Mouse (Mus musculus): ENCODE measurements around the gene Lhfpl3.

Lhfpl3 gene

DNA sequence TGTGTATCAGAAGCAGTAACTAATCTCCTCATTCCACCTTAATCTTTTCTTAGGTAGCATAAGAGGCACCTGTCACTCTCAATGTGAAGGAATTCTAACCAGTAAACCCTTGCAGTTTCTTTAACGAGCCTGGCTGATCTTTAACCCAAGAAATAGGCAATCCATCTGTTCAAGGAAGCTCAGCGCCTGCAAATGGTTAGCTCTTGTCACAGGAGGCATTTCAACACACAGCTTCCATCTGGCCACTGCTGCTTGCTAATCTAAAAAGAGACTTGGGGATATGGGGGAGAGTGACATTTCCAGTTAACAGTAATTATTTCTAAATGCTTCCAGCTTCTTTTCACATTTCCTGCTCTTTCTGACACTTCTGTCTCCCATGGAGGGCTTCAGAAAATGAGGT lies 182.9 kb downstream of the Lhfpl3 start:
- DNase-seq, result no peak

DNA sequence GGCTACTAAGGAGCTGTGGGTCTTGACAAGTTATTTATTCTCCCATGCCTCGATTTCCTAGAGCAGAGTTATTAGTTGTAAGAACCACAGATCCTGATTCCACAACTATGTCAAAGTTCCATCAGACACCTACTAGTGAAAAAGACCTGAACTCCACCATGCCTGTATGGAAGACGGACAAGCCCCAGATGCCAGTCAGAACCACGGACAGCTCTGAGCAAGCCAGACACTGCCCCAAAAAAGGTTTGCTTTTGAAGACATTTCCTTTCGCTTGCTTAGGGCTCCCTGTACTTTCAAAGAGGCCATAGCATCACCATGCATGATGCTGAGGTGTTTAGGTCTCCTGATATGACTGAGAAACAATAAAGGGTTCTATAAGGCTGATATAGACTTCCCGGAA lies 197.4 kb downstream of the Lhfpl3 start:
- DNase-seq, result no peak

DNA sequence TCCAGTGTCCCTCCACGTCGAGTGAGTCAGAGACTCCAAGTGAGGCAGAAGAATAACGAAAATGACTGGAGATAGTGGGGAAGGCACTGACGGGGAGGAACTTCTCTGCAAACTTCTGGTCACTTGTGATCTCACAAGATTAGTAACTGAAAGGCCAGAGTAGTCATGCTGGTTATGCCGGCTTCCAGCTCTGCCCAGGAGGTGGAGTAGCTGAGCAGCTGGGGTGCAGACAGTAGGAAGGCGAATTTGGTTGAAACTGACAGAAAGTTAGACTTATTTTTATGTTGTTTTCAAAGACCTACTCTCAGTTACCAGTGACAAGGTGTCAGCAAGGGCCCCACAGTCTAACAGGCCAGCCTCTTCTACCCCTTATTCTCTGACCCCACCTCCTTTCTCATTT lies 217.4 kb downstream of the Lhfpl3 start:
- no peak for DNase-seq

DNA sequence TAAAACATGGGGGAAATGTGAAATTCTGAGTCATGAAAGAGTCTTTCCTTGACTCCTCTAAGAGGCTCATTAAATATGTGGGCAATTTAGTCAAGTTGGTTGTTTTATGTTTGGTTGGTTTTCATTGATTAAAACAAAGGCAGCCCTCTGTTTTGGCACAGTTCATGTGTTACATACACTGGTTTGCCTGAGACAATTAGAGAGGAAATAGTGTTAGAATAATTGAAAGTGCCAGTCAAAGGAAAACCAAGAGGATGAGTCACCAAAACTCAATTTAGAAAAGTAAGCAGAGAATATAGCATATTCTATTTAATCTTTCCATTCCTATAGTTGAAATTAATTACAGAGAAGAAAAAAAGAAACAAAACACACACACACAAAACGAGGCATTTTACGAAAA lies 240.9 kb downstream of the Lhfpl3 start:
- DNase-seq, result no peak

DNA sequence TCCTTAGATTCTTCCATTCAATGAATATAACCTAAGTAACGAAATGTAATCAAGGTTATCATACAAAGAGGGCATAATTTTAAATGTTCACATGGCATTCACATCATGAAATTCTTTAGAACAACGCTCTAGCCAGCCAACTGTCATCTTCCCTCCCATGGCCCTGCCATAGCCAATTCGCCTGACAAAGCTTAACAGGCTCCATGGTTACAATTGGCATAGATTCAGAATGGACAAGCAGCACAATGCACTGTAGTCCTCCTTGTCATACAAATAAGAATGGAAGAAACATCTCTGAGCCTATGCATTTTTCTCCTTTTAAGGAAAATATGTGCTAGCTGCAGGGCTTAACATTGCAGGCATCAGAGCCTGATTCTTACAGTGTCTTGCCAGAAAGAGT lies 254.0 kb downstream of the Lhfpl3 start:
- no peak for DNase-seq

DNA sequence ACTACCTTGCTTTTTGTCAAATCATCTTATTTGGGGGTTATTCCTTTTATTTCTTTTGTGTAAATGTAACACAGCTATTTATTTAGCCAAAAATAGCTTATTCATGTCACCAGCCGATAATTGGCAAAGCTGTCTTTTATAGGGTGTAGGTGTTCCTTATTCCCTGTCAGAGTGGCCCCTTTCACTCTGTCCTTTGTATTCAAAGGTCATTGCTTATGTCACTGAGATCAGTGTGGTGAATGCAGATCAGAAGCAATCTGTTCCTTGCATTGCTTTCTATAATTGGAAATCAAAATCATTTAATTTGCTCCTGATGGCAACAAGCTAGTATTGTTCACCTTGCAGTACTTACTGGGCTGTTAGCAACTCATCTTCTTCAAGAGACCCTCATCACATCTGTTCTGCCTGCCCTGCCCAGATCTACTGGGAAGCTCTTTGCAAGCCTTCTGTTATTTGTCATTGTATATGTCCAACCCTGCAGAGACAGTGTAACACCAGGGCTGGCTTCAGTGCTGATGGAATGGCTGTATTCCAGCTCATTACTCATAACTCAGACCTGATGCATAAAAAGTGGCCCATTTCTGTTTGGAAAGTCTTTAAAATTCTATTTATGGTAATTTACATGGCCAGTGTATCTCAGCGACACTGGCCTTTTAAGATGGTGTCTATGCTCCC lies 257.4 kb downstream of the Lhfpl3 start:
- DNase-seq, result no peak

DNA sequence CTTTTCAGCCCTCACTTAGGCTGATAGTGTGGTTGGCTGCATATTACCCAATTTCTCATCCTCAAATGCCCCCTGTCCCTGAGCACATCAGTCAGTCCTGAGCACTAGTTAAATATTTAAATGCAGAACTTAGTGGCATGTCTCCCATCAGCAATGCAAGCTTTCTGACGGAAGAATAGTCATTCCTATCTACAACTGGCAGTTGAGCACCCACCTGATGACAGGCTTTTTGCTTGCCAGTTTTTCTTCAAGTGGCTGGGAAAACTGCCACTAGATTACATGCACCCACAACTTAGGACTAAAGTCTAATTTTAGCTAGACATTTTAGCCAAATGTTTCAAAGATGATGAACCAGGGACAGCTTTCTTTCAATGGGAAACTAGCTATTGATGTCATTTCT lies 260.3 kb downstream of the Lhfpl3 start:
- DNase-seq, result no peak

DNA sequence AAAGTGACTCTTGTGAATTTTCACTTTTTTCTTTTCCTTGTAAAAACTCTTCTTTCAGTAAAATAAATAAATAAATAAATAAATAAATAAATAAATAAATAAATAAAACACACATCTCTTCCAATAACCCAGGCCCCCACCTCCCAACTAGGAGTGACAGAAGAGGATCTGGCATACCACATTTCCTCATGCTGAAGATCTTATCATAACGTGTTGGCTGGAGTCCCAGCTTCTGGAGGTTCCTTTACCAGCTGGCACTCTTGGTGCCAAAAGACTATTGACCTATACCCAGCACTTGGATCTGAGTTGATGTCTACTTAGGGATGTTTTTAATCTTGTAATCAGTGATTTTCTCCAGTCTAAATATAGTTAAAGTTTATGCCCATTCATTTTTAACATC lies 264.6 kb downstream of the Lhfpl3 start:
- no peak for DNase-seq

DNA sequence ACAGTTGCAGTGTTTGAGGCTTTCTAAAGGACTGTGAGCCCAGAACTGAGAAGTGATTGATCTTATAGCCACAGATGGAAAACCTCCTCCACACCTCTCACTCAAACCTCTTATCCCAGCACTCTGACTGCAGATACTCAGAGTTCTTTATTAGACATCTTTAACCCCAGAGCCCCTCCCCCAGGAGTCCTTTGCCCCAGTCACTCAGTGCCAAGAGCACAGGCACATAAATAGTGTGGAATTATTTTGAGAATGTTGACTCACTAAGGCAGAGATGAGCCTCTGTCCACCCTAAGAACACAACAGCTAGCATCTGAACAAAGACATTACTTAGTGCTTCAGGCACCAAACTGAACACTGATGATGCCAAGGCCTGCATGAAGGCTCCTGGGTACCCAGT lies 268.1 kb downstream of the Lhfpl3 start:
- DNase-seq, result no peak

DNA sequence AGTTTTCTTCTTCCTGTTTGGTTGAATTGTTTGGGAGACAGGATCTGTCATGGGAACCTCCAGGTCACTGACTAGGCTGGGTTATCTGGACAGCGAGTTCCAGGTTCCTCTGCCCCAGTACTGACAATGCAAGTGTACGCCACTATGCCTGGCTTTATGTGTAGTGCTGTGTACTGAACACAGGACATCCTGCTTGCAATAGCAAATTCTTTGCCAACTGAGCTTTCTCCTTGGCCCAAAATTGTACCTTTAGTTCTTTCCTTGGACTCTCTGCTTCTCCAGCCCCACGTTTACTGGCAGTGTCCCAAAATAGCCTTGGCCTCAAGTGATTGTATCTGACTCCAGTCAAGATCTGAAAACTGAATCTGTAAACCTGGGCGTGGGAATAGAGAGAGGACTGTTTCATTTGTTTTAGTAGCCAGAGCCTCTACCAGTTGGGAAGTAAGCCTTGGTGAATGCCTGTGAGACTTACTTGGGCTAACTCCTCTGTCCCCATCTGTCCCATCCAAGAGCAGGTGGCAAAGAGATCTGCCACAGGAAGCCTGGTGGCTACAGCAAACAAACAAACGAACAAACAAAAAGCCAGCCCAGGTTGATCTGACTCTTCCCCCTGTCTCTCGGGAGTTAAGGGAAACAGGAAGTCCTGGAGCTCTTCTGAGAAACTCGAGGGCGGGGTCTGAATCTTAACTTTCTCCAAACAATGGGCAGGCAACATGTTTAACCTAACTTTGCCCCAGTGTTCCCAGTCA lies 269.9 kb downstream of the Lhfpl3 start:
- DNase-seq, result no peak

DNA sequence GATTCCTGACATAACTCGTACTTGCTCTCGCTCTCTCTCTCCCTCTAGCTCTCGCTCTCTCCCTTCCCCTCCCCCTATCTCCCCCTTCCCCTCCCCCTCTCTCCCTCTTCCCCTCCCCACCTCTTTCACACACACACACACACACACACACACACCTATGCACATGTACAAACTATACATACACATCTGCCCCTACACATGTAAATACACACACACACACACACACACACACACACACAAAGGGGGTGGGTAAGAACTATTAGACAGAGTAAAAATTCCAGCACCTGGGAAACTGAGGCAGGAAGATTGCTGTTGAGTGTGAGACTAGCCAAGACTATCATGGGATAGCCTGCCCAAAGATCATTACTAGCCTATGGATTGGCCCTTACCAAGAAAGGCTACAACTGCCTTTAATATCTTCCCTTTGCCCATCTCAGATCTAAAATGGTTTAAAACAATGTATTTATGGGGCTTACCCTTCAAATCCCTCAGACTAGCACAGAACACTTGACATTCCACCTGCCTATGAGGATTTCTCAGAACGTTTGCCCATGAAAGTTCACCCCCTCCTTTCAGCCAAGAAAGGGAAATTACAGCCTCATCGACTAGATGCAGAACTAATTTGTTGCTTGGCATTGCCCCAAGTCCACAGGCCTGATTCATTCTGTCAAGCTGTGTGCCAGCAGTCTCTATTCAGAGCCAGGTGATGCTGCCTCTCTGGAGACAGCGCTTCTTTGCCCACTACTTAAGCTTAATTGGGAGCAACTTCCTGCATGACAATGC lies 289.3 kb downstream of the Lhfpl3 start:
- DNase-seq, result no peak

DNA sequence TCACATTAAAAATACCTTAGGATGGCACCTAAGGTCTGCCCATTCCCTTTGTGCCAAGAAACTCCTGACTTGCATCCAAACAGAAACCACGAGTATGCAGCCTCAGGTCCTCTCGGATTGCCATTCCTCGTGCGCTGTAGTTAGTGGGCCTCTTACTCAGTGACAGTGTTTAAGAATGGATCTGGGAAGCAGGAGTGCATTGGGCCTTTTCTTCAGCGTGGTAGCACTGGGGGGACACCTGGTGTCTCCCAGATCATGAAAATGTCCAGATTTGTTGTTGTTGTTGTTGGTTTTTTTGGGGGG lies 289.8 kb downstream of the Lhfpl3 start:
- no peak for DNase-seq

DNA sequence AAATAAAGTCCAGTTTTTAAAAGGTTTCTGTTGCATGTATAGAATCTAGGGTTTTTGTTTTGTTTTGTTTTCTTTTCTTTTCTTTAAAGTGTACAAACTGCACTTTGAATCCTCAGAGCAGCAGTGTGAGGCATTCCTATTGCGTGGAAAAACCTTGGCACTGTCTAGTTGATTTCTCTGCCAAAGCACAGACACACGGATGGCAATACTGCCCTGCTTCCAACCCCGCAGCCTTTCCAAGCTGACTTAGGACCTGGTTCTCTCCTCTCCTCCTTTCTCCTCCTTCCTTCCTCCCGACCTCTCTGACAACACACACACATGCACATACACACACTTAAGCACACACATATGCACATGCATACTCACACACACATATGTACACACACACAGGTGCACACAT lies 294.6 kb downstream of the Lhfpl3 start:
- no peak for DNase-seq

DNA sequence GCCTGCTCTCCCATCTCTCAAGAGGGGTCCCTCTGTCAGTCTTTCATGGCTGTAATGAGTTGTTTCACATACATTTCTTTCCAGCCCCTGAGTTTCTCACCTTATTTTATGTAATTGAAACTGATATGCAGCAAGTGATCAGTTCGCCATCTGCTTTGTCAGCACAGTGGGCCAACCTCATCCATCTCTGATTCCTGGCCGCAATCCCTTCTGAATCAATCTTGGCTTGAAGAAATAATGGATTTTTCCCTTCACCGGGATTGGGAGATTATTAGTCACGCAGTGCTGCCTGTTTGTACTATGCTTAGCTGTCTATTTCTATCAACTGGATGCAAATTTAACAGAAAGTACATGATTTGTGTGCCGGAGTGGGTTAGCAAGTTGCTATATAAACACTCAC lies 297.0 kb downstream of the Lhfpl3 start:
- no peak for DNase-seq

DNA sequence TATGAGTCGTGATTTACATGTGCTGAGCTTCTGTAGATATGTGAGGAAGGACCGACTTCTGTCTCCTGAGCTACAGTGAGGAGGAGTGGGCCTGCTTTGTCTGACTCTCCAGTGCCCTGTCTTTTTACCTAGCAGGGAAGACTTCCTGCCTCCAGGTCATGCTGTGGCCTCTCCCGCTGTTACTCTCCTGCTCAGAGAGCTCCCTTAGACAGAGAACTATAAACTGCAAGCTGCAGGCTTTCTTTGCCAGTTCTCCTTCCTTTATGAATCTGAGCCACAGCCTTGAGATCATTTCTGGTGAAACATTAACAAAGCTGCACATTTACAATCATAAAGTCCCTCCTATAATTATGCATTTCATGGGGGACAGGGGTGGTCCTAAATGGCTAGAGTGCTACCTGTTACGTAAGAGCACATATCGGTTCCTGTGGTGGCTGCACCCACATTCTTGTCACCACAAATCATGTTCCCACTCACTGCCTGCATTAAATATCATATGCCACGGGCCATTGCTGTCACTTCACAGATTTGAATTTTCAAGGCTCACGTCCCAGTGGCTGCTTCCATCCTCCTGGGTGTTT lies 303.3 kb downstream of the Lhfpl3 start:
- no peak for DNase-seq

DNA sequence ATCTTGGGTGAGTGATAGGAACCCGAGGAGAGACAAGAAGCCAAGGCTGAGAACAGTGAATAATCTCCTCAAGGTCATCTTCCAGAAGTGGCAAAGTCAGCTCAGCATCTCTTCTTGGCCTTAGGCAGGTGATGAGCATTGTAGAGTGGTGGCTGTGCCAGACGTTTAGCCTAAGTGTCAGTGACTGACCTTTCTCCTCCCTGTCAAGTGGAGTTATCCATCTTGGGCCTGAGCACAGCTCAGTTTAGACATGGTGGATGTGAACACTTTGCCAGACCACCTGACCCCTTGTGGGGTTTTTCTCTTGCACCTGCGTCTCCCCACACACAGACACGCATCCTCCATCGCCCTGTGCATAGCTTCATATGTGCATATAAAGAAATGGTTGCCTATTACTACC lies 305.6 kb downstream of the Lhfpl3 start:
- DNase-seq, result no peak

DNA sequence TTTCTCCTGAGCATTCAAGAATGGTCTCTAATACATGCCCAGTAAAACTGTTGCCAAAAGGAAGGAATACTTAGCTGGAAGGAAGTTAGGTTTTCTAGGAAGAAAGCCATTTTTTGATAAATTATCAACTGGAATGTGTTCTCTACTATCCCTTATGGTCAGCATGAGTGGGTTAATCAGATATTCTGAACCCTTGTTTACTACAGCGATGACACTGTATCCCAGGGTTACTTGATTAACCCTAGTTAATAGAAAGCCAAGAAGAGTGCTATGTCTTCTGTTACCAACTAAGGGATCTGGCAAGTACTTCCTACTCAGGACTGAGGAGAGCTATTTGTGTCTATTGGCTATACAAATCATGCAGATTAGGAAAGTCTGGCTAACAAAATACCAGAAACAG lies 349.0 kb downstream of the Lhfpl3 start:
- no peak for DNase-seq

DNA sequence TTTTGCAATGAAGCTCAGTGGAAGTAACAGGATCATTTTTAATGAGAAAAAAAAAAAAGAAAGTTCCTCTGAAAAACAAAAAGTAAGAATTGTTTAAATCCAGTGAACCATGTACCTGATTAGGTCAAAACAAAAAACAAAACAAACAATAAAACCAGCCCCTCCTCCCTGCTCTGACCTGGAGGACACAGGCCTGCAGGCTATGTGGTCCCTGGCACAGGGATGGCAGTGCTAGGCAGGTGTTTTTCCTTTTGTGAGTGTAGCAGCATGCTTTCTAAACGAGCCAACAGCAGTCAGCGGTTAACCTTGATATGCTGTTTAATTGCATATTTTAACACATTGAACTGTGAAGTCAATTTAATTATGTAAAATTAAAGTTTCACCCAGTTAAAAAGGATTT lies 360.7 kb downstream of the Lhfpl3 start:
- DNase-seq, result no peak

DNA sequence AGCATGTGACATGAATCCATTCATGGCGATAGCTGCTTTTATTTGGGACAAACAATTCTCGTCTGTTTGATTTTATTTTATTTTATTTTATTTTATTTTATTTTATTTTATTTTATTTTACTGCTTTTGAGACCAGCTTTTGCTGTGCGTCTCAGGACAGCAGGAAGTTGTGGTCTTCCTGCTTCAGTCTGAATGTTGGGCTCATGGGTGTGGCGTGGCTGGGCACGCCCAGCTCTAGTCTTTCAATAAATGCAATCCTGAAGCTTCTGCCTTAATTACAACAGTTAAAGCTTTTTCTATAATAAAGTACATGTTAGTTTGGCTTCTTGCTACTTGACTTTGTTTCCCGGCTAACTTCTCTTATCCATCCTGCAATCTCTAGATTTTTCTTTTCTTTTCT lies 365.4 kb downstream of the Lhfpl3 start:
- DNase-seq, result no peak

DNA sequence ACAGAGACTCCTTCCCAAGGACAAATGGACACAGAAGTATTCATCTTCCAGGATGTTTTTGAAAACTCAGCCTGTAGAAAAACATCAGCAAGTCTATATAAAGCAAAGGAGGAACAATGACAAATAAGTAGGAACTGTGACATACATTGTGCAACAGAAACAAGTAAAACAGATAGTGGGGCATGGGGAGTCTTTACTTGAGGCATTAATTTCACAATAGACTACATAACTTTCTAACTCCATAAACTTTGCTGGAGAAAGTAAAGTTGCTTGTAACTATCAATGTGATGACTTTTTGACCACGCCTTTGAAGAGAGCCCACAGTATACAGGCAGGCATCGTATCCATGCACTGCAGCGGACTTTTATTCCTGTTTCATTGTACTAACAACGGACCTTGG lies 368.4 kb downstream of the Lhfpl3 start:
- DNase-seq, result no peak

DNA sequence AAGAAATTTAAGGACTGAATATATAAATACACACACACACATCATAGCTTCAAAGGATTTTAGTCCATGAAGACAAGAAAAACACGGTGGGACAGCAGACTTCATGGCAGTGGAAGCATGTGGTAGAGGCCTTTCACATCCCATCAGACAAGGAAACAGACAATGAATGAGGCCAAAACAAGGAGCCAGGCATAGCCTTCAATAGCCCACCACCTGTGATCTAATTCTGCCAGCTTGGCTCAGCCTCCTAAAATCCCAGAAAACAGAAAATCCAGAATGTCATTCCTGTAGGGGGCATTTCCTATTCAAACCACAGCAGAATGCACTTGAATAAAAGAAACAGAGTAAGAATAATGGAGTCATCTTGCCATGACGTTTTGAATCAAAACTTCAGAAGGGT lies 381.0 kb downstream of the Lhfpl3 start:
- DNase-seq, result no peak

DNA sequence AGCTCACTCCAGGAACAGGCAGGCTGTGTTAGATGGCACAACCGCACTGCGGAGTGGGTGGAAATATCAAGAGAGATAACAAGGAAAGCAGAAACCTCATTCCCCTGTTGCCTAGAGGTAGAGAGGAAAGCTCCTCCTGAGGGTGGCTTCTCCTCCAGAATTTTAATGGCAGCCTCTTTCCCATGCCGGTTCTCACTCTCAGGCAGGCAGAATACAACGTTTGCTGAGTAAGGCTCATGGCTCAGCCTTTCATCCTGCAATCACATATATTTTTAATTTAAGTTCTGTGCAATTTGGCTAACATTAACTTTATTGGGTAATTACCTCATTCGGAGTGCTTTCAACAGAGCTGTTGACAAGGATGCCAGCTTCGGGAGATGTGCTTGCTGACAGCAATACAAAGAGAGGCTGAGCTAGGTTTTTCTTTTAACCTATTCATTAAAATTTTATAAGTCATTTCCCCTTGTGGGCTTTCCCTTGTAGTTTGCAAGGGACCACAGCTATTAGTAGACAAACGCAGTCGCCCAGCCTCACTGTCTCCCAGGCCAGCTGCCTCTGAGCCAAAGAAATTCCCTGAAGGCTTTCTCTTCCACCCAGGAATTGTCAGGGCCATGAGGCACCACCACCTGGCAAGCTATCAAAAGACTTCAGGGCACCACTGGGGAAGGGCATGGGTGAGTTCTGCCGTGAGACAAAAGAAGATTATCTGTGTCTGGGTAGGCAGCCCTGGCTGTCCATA lies 394.5 kb downstream of the Lhfpl3 start:
- no peak for DNase-seq

DNA sequence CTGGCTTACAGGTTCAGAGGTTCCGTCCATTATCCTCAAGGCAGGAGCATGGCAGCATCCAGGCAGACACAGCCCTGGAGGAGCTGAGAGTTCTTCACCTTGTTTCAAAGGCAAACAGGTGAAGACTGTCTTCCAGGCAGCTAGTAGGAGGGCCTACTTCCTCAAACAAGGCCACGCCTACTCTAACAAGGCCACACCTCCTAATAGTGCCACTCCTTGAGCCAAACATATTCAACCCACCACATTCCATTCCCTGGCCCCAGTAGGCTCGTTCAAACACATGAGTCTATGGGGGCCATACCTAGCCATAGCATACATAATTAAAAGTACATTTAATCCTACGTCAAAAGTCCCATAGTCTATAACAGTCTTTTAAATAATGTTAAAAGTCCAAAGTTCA lies 407.4 kb downstream of the Lhfpl3 start:
- DNase-seq, result no peak
